ENCODE assay signal across 8 mouse cellular contexts in the genomic region with DNA sequence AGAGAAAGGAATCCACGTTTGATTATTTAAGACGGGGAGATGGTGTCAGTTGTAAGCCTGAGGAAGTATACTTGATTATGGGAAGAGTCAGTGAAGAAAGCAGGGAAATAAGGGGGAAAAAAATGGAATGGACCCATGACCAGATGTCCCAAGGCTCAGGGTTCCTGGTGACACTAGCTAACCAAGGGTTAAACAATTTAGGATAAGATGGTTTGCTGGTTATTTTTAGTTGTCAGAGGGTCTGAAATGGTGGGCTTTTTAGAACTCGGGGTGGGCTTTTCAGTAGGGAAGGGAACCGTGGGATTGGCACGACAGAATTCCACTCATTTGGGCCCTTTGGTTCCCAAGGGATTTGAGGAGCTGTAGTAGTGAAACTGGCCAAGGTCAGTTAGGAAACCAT. TPM values are rescaled to one million over a fixed set of nuclear protein-coding genes. Genes with fewer than 3 reads are reported as not detected.
A peak's percentile ranks its signal among the peaks of the same experiment; 100 is the strongest.
DNase-seq lines count a peak whose midpoint lies in the region; ATAC-seq and TF ChIP-seq lines count a peak whose summit lies in the region.

No protein-coding gene starts in this region.

- H3K27me3 ChIP-seq in heart, embryonic 10.5 days (ENCODE audit: insufficient read depth, poor library complexity, severe bottlenecking), result no peaks in the 10 kb centered on the region
- H3K27me3 ChIP-seq in G1E (ENCODE audit: insufficient read depth, low read length), result no peaks in the 10 kb centered on the region
- H3K27me3 ChIP-seq in heart, embryonic 14.5 days (ENCODE audit: control insufficient read depth, insufficient read depth, low read length), result no peaks in the 10 kb centered on the region
- H3K27me3 ChIP-seq in liver, postnatal 0 days (ENCODE audit: insufficient read depth, low read length), result no peaks in the 10 kb centered on the region

- H3K4me1 ChIP-seq in heart, embryonic 10.5 days, result peaks cover 48% of the 10 kb centered on the region
- H3K4me1 ChIP-seq in G1E (ENCODE audit: insufficient read depth, low read depth, low read length), result peaks cover 60% of the 10 kb centered on the region
- H3K4me1 ChIP-seq in heart, embryonic 14.5 days (ENCODE audit: control insufficient read depth in 2 of 2, insufficient read depth in 2 of 2, low read length in 2 of 2), result peaks cover 24 to 46% of the 10 kb centered on the region in 2 experiments
- H3K4me1 ChIP-seq in liver, postnatal 0 days (ENCODE audit: insufficient read depth), result peaks cover 37% of the 10 kb centered on the region

- peak; percentile 58 for DNase-seq in heart, embryonic 10.5 days (ENCODE audit: low spot score)
- DNase-seq in heart, adult 9 months (ENCODE audit: low spot score in 2 of 2), result no peak
- no peak for DNase-seq in G1E (ENCODE audit: low spot score)
- no peak for DNase-seq in liver, postnatal 0 days
- DNase-seq in kidney, adult 18-20 months, result no peak
- no peak for DNase-seq in gastrocnemius, adult 18-20 months (ENCODE audit: low spot score)

- peak overlapping the region; percentile 98 for H3K9ac ChIP-seq in heart, embryonic 14.5 days (ENCODE audit: low read length)
- peak overlapping the region; percentile 88 for H3K9ac ChIP-seq in liver, postnatal 0 days (replicated peaks)

- H3K27ac ChIP-seq in heart, embryonic 10.5 days, result peak overlapping the region; percentile 99
- peak overlapping the region; percentile 70 to 95 for H3K27ac ChIP-seq in heart, embryonic 14.5 days (replicated peaks in 1 of 2; ENCODE audit: control insufficient read depth in 1 of 2, insufficient read depth in 1 of 2, low read depth in 2 of 2, low read length in 2 of 2)
- peak overlapping the region; percentile 91 for H3K27ac ChIP-seq in liver, postnatal 0 days (ENCODE audit: low read depth)

- TF ChIP-seq EP300 in liver, postnatal 0 days (IDR thresholded peaks at IDR 0.05; ENCODE audit: low read depth), result no peak

- H3K4me3 ChIP-seq in heart, embryonic 10.5 days, result peak overlapping the region; percentile 99
- peak overlapping the region; percentile 99 for H3K4me3 ChIP-seq in G1E (ENCODE audit: low read depth, low read length)
- H3K4me3 ChIP-seq in heart, embryonic 14.5 days (ENCODE audit: control insufficient read depth in 1 of 2, insufficient read depth in 1 of 2, low read depth in 1 of 2, low read length in 2 of 2), result peak overlapping the region; percentile 91 to 95
- H3K4me3 ChIP-seq in liver, postnatal 0 days (ENCODE audit: low read depth, low read length), result peak overlapping the region; percentile 85

- 1% methylated on average over 5 of the region's 5 CpGs for WGBS in heart, embryonic 10.5 days
- whole genome bisulfite sequencing in heart, embryonic 14.5 days, result 2% methylated on average over 5 of the region's 5 CpGs
- under 1% methylated on average over 5 of the region's 5 CpGs for WGBS in liver, postnatal 0 days (ENCODE audit: insufficient replicate concordance)

- H3K9me3 ChIP-seq in heart, embryonic 10.5 days, result no peaks in the 10 kb centered on the region
- no peaks in the 10 kb centered on the region for H3K9me3 ChIP-seq in G1E (replicated peaks)
- no peaks in the 10 kb centered on the region for H3K9me3 ChIP-seq in heart, embryonic 14.5 days (ENCODE audit: control insufficient read depth, low read length)
- H3K9me3 ChIP-seq in liver, postnatal 0 days (ENCODE audit: low read length), result no peaks in the 10 kb centered on the region

- no peak for TF ChIP-seq CTCF in G1E (IDR thresholded peaks at IDR 0.05; ENCODE audit: low read depth, low read length)
- no peak for TF ChIP-seq CTCF in liver, postnatal 0 days (IDR thresholded peaks at IDR 0.05; ENCODE audit: low read depth)

- ATAC-seq in G1E (ENCODE audit: extremely low read depth, insufficient number of reproducible peaks, low FRiP score, poor library complexity, severe bottlenecking), result no peak
- ATAC-seq in heart, embryonic 14.5 days (ENCODE audit: insufficient number of reproducible peaks, insufficient read depth, low FRiP score, low read depth), result no peak
- no peak for ATAC-seq in liver, postnatal 0 days
- no peak for ATAC-seq in megakaryocyte-erythroid progenitor cell, adult 5-6 weeks (replicated peaks; ENCODE audit: low FRiP score, low TSS enrichment, poor library complexity, severe bottlenecking)

- no peaks in the 10 kb centered on the region for H3K36me3 ChIP-seq in heart, embryonic 10.5 days
- H3K36me3 ChIP-seq in G1E (replicated peaks), result peaks cover 29% of the 10 kb centered on the region
- H3K36me3 ChIP-seq in heart, embryonic 14.5 days (ENCODE audit: control insufficient read depth, insufficient read depth, low read length), result peaks cover 3% of the 10 kb centered on the region; the same call in 1 of the 2 replicates
- 0 out of 2 replicates have a peak, but pooled peaks cover 3% of the 10 kb centered on the region for H3K36me3 ChIP-seq in liver, postnatal 0 days (replicated peaks; ENCODE audit: insufficient read depth, low read length)

- H3K4me2 ChIP-seq in heart, embryonic 14.5 days (ENCODE audit: low read length), result peak overlapping the region; percentile 78
- H3K4me2 ChIP-seq in liver, postnatal 0 days (ENCODE audit: low read depth, low read length), result peak overlapping the region; percentile 86

RNA-seq across cellular contexts. Expression of a gene that starts 1.0 kb away (rescaled TPM):
- polyA plus RNA-seq in heart, embryonic 10.5 days (2016; fragmentation: Nextera tagmentation; extraction: Ambion mirVana), result 6.4 and 8.0 TPM in 2 replicates
- total RNA-seq in G1E (2014; fragmentation: Nextera tagmentation) (99.0 and 111 TPM in 2 replicates), G1E (2017) (30.1 and 30.5 TPM in 2 replicates)
- polyA plus RNA-seq in G1E (2012), result 41.8 and 49.1 TPM in 2 replicates
- 13.1 and 14.1 TPM in 2 replicates for polyA plus RNA-seq in heart, embryonic 14.5 days (2014; fragmentation: Nextera tagmentation; extraction: Ambion mirVana)
- polyA plus RNA-seq in liver, postnatal 0 days (2015; fragmentation: Nextera tagmentation; extraction: Ambion mirVana), result 5.0 TPM in 2 replicates
- 23.8 and 29.0 TPM in 2 replicates for total RNA-seq in megakaryocyte-erythroid progenitor cell, adult 5-6 weeks (2014; fragmentation: Nextera tagmentation)
- 15.2 and 16.6 TPM in 2 replicates for total RNA-seq in megakaryocyte-erythroid progenitor cell, adult 5-6 weeks (2017)
- total RNA-seq in gastrocnemius, adult 18-20 months (2021), result 10 to 100 TPM; 37.4 to 38.3 TPM

RNA-seq across cellular contexts. Expression of a gene that starts 1.1 kb away (rescaled TPM):
- 183 and 212 TPM in 2 replicates for polyA plus RNA-seq in heart, embryonic 10.5 days (2016; fragmentation: Nextera tagmentation; extraction: Ambion mirVana)
- total RNA-seq in G1E (2014; fragmentation: Nextera tagmentation) (61.1 and 65.5 TPM in 2 replicates), G1E (2017) (96.7 and 134 TPM in 2 replicates)
- polyA plus RNA-seq in G1E (2012), result 126 and 154 TPM in 2 replicates
- 141 and 148 TPM in 2 replicates for polyA plus RNA-seq in heart, embryonic 14.5 days (2014; fragmentation: Nextera tagmentation; extraction: Ambion mirVana)
- polyA plus RNA-seq in liver, postnatal 0 days (2015; fragmentation: Nextera tagmentation; extraction: Ambion mirVana), result 35.8 and 42.6 TPM in 2 replicates
- 26.5 and 36.8 TPM in 2 replicates for total RNA-seq in megakaryocyte-erythroid progenitor cell, adult 5-6 weeks (2014; fragmentation: Nextera tagmentation)
- total RNA-seq in megakaryocyte-erythroid progenitor cell, adult 5-6 weeks (2017), result 111 and 144 TPM in 2 replicates
- total RNA-seq in gastrocnemius, adult 18-20 months (2021), result 10 to 100 TPM; 23.6 to 32.0 TPM

RNA-seq across cellular contexts. Expression of a gene that starts 58.6 kb away (rescaled TPM):
- polyA plus RNA-seq in heart, embryonic 10.5 days (2016; fragmentation: Nextera tagmentation; extraction: Ambion mirVana), result 37.0 and 37.2 TPM in 2 replicates
- total RNA-seq in G1E (2014; fragmentation: Nextera tagmentation) (54.4 and 78.3 TPM in 2 replicates), G1E (2017) (14.6 and 17.7 TPM in 2 replicates)
- 25.7 and 26.4 TPM in 2 replicates for polyA plus RNA-seq in G1E (2012)
- polyA plus RNA-seq in heart, embryonic 14.5 days (2014; fragmentation: Nextera tagmentation; extraction: Ambion mirVana), result 36.5 and 43.9 TPM in 2 replicates
- 23.5 and 23.6 TPM in 2 replicates for polyA plus RNA-seq in liver, postnatal 0 days (2015; fragmentation: Nextera tagmentation; extraction: Ambion mirVana)
- total RNA-seq in megakaryocyte-erythroid progenitor cell, adult 5-6 weeks (2014; fragmentation: Nextera tagmentation), result 45.6 and 50.6 TPM in 2 replicates
- 10.8 and 29.2 TPM in 2 replicates for total RNA-seq in megakaryocyte-erythroid progenitor cell, adult 5-6 weeks (2017)
- total RNA-seq in gastrocnemius, adult 18-20 months (2021), result 10 to 100 TPM; 57.8 to 66.2 TPM
